Mouse (Mus musculus) mature B cell (primary cell): Measurements from ENCODE around the gene Dffa.
"Not testable (repeated sequence)": the region's sequence is repeated elsewhere in the genome, so short reads cannot be mapped to it uniquely, and the experiment has no call there.

Source experiments
- in situ Hi-C: fragments of 300-500 bp; cut with MboI; formaldehyde crosslinking; loops from 2 replicates; pipeline ENCODE4 v1.14.3; 2019

The Dffa gene

GRCm38 (mm10) chr4:149148084-149148483 lies 44.1 kb downstream of the Dffa start:
- in situ Hi-C loops = no loop called here

- in situ Hi-C loops = no loop called here
Observed at GRCm38 (mm10) chr4:149149196-149149595, 45.2 kb downstream of the Dffa start.

- in situ Hi-C loops = no loop called here
Observed at GRCm38 (mm10) chr4:149149611-149150010, 45.7 kb downstream of the Dffa start.

DNA sequence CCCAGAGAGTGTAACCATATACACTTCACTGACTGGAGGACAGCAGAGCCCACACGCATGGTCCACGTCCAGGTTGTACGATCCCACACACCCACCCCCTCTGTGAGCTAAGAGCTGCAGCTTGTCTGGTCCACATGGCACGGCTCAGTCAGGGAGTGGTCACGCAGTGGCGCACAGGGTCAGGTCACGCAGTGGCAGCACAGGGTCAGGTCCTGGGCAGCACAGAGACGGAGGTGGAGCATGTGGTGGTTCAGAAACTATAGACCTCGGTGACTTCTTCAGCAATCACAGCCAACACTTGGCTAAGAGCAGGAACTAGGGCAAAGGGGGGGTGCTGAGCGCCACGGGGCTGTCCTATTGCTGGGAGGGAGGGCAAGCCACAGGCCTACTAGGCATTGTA lies 46.3 kb downstream of the Dffa start:
- in situ Hi-C loops = no loop called here

- in situ Hi-C loops = no loop called here
Observed at GRCm38 (mm10) chr4:149150721-149151120, 46.8 kb downstream of the Dffa start.

- in situ Hi-C loops = no loop called here
Observed at GRCm38 (mm10) chr4:149154859-149155258, 50.9 kb downstream of the Dffa start.

DNA sequence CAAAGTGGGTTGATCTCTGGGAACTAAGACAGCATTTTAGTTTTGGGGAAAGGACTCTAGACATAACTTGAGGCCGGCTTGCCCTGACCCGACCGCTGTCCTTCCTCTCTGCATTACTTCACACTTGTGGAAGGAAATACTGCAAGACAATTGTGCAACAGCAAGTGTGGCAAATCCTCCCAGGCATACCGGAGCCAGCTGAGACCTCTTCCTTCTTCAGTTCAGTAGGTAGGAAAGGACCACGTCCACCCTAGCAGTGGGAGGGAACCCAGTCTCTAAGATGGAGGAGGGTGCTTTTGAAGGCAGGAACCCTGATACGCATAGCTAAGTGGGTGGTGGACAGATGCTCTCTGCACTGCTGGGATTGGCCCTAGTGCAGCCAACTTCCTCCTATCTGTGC lies 51.8 kb downstream of the Dffa start:
- in situ Hi-C loops = no loop called here

DNA sequence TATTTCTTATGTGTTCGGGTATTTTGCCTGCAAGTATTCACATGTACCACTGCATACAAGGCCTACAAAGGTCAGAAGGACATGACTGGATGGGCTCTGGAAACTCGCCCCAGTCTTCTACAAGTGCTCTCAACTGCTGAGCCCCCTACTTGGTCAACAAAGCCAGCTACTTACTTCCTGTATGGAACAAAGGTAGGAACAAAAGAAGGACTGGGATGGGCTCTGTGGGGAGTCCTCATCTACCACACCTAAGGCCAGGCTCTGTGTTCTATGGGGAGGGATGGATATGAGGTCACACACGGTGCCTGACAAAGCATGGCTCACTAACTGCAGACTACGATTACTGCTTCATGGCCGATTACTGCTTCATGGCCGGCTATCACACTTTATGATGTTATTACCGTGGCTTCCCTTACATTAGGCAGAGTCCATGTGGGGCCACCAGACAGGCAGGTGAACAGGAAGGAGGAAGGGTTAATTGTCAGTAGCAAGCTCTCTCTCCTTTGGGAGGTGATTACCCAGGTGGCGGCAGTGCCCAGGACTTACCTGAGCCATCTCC lies 53.5 kb downstream of the Dffa start:
- in situ Hi-C loops = no loop called here

GRCm38 (mm10) chr4:149159203-149159602 lies 55.3 kb downstream of the Dffa start:
- in situ Hi-C loops = no loop called here

GRCm38 (mm10) chr4:149159891-149160290 lies 55.9 kb downstream of the Dffa start:
- in situ Hi-C loops = no loop called here

DNA sequence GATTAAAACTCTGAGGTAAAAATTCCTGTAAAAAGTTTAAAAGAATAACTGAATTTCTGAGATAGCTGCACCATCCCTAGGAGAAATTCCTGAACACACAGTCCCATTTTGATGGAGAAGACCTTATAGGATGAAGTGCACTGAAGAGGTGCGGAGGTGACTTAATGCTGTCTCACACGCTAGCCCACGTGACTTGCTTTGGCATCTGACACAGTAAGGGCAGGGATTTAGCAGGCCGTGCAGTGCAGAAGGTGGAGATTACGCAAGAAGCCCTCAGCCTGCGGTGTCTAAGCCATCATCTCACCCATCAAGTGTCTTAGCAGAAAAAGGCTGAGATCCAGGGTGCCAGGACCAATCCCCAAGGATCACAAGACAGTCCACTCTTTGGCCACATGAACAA lies 57.2 kb downstream of the Dffa start:
- in situ Hi-C loops = no loop called here

DNA sequence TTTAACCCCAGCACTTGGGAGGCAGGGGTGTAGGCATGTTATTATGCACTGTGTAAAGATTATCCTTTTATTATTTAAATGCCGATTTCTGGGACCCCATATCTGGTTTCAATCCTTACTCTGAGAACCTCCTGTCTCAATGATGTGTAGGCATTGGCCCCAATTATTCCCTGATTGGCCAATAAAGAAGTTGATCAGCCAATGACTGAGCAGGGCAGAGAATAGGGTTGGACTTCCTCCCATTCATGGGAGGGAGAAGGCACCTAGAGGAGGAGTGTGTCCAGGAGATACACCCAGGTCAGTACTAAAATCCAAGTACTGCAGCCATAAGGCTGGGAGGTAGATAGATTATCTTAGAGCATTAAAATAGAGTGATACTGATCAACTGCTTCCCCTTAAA lies 59.2 kb downstream of the Dffa start:
- in situ Hi-C loops = no loop called here

- in situ Hi-C loops = no loop called here
Observed at GRCm38 (mm10) chr4:149164150-149164549, 60.2 kb downstream of the Dffa start.

DNA sequence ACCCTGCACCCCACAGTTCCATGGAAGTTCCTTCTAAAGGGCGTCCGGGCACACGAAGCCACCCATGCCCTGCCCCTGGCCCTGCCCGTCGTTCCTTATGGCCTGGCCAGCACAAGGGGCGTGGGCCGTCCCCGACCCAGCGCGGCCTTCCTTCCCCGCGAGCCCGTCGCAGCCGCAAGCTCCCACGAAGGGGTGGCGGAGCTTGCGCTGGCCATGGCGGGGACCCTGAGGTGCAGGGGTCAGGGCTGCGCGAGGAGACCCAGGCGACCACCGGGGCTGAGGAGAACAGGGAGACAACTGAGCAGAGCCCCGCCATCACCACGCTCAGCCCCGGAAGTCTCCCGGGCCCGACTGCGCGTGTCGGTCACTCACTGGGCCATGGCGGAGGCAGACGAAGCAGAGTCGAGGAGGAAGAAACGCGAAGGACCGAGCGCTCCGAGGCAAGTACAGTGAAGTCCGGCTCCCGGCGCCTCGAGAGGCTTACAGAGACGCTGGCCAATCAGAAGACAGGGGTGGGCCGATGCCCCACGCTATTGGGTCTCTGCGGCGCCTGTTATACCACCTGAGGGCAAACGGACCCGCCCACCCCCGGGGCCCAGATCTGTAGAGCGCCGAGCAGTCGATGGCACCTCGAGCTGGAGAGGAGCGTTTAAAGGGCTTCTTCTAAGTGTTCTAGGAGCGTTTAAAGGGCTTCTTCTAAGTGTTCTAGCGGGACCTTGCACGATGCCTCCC lies 62.4 kb downstream of the Dffa start, which contains the start of gene Pgd:
Pgd (minus strand) TSS at position 557 of the 732 bp plus-strand sequence.
- in situ Hi-C loops = no loop called here

GRCm38 (mm10) chr4:149166957-149167611 lies 63.1 kb downstream of the Dffa start:
- in situ Hi-C loops = no loop called here

- in situ Hi-C loops = no loop called here
Observed at GRCm38 (mm10) chr4:149168016-149168415, 64.1 kb downstream of the Dffa start.

- in situ Hi-C loops = not testable (repeated sequence)
Observed at GRCm38 (mm10) chr4:149169926-149170325, 66.0 kb downstream of the Dffa start.
